Mouse (Mus musculus) lung, adult 18-20 months (tissue): ENCODE data around the gene Gm9046.
"Not testable (repeated sequence)": the region's sequence is repeated elsewhere in the genome, so short reads cannot be mapped to it uniquely, and the experiment has no call there.

Experiments
- DNase-seq, 2 experiments: peaks; one replicate each; pipeline ENCODE4 v3.0.0; 2022; ENCODE audit warnings: mixed read lengths in 2 of 2

Gene Gm9046

DNA sequence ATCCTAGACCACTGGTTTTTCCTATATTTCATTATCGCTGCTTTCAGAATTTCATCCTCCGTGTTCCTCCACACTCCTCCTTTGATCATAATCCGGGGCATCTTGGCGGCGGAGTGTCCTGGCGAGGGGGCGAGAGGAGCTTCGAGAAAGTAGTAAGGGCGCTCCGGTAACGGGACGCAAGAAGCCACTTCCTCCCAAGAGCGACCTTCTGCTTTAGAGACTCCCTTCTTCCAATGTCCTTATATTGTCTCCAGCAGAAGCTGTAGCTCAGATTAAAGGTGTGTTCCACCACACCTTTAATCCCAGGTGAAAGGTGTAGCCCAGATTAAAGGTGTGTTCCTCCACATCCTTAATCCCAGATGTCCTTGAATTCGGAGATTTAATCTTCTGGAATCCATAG is at the start of gene Gm9046:
TSS of gene Gm9046 (minus strand) at position 101 of the 400 bp plus-strand sequence.
- not testable (repeated sequence) for DNase-seq

DNA sequence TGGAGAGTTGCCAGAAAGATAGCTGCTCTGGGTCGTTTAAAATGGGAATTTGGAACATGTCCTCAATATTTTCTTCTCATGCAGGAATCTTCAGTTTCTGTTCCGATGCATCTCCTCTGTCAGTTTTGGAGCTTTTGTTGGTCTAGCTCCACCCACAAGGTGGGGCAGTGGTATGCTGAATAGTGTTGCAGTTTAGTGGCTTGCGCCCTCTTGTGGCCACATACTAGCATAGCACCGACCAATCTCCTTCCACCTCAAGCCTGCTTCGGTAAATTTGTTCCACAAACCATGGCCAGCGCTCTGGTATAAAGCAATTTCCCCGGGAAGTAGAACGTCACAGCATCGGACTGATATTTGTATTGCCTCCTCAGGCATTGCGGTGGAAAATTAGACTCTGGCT is 27.4 kb upstream of the Gm9046 start:
- peak; percentile 69 to 74 for DNase-seq

DNA sequence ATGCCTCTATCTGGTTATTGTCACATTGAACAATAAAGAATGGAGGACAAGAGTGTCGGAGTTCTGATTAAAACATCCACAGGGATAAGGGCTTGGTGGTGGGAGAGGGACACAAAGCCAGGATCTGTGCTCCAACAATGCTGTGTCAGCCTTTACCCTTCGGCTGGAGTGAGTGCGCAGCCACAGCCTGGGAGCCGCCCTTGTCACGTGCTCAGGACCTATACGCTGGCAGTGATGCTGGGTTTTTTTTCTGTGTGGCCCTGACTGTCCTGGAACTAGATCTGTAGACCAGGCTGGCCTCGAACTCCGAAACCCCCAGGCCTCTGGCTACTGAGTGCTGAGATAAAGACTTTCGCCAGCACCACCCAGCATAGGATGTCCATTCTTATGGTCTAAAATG is 26.5 kb upstream of the Gm9046 start:
- no peak for DNase-seq

DNA sequence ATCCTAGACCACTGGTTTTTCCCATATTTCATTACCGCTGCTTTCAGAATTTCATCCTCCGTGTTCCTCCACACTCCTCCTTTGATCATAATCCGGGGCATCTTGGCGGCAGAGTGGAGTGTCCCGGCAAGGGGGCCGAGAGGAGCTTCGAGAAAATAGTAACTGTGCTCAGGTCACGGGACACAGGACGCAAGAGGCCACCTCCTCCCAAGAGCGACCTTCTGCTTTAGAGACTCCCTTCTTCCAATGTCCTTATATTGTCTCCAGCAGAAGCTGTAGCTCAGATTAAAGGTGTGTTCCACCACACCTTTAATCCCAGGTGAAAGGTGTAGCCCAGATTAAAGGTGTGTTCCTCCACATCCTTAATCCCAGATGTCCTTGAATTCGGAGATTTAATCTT is 10.9 kb upstream of the Gm9046 start, which contains the start of gene Gm9049:
TSS of gene Gm9049 (minus strand) at position 101 of the 400 bp plus-strand sequence.
- not testable (repeated sequence) for DNase-seq

DNA sequence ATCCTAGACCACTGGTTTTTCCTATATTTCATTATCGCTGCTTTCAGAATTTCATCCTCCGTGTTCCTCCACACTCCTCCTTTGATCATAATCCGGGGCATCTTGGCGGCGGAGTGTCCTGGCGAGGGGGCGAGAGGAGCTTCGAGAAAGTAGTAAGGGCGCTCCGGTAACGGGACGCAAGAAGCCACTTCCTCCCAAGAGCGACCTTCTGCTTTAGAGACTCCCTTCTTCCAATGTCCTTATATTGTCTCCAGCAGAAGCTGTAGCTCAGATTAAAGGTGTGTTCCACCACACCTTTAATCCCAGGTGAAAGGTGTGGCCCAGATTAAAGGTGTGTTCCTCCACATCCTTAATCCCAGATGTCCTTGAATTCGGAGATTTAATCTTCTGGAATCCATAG is 5.5 kb upstream of the Gm9046 start, which contains the start of gene Gm9048:
TSS of gene Gm9048 (minus strand) at position 101 of the 400 bp plus-strand sequence.
- DNase-seq, result not testable (repeated sequence)

DNA sequence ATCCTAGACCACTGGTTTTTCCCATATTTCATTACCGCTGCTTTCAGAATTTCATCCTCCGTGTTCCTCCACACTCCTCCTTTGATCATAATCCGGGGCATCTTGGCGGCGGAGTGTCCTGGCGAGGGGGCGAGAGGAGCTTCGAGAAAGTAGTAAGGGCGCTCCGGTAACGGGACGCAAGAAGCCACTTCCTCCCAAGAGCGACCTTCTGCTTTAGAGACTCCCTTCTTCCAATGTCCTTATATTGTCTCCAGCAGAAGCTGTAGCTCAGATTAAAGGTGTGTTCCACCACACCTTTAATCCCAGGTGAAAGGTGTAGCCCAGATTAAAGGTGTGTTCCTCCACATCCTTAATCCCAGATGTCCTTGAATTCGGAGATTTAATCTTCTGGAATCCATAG is 5.3 kb downstream of the Gm9046 start, which contains the start of gene Gm9045:
TSS of gene Gm9045 (minus strand) at position 101 of the 400 bp plus-strand sequence.
- DNase-seq, result not testable (repeated sequence)

DNA sequence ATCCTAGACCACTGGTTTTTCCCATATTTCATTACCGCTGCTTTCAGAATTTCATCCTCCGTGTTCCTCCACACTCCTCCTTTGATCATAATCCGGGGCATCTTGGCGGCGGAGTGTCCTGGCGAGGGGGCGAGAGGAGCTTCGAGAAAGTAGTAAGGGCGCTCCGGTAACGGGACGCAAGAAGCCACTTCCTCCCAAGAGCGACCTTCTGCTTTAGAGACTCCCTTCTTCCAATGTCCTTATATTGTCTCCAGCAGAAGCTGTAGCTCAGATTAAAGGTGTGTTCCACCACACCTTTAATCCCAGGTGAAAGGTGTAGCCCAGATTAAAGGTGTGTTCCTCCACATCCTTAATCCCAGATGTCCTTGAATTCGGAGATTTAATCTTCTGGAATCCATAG is 10.7 kb downstream of the Gm9046 start, which contains the start of gene Gm9044:
TSS of gene Gm9044 (minus strand) at position 101 of the 400 bp plus-strand sequence.
- DNase-seq, result not testable (repeated sequence)

DNA sequence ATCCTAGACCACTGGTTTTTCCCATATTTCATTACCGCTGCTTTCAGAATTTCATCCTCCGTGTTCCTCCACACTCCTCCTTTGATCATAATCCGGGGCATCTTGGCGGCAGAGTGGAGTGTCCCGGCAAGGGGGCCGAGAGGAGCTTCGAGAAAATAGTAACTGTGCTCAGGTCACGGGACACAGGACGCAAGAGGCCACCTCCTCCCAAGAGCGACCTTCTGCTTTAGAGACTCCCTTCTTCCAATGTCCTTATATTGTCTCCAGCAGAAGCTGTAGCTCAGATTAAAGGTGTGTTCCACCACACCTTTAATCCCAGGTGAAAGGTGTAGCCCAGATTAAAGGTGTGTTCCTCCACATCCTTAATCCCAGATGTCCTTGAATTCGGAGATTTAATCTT is 16.2 kb downstream of the Gm9046 start, which contains the start of gene Gm9040:
TSS of gene Gm9040 (minus strand) at position 101 of the 400 bp plus-strand sequence.
- DNase-seq, result not testable (repeated sequence)

DNA sequence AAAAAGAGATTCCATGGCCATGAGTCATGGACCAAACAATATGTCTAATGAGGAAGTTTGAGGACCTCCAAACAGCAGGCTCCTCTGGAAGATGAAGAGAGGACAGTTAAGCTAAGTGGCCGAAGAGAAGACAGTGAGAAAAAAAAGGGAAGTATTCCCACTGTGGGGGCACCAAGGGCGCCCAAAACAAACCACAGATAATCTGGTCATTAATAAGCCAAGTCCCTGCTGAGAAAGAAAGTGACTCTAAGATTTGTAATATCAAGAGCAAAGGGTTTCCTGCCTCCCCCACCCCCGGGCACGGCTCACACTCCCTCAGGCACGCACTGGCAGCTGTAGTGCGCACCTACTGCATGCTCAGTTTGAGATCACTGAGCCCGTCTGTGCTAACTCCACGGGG is 24.0 kb downstream of the Gm9046 start:
- no peak for DNase-seq

DNA sequence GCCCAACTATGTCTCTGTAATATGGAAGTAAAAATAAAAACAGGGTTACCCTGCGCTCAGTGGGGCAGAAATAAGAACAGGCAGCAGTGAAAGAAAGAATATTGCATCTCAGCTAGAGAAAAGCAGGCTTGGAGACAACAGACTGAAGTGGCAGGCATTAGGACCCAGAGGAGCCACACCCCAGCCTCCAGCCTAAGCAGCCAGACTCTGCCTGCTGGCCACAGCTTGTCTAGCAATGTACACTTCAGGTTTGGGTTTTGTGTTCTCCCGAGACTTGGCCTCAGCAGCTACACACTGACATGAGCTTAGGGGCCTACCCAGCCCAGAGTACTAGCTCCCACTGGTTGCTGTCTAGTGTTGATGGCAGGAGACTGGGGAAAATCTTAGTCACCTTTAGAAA is 40.9 kb downstream of the Gm9046 start:
- DNase-seq, result not testable (repeated sequence)

DNA sequence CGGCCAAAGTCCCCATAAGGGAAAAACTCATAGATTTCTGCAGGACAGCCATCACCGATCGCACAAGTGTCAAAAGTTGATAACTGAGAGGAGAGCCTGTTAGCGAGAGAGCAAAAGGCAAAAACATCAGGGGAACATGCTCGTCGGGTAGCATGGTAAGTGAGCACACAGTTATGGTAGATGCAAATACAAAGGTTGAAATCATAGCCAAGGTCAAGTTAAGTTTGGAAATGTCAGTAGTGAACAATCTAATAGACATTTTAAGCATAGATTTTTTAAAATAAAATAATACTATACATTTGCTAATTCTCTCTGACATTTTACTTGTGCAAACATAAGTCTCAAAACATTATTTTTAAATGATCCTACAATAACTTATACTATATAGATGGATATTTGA is 48.1 kb downstream of the Gm9046 start, which contains the start of gene Iltifb:
TSS of gene Iltifb (minus strand) at position 101 of the 400 bp plus-strand sequence.
- DNase-seq, result no peak
